Mouse (Mus musculus): ENCODE measurements around the gene Tmtc2.

The Tmtc2 gene

GRCm38 (mm10) chr10:105573908-105574694 is at the start of gene Tmtc2:
Gene Tmtc2 (minus strand): TSS chr10:105574451.
- peak; percentile 93 for DNase-seq

GRCm38 (mm10) chr10:105612117-105612516 is 37.9 kb upstream of the Tmtc2 start:
- no peak for DNase-seq

GRCm38 (mm10) chr10:105598826-105599225 is 24.6 kb upstream of the Tmtc2 start:
- DNase-seq: no peak

GRCm38 (mm10) chr10:105597226-105597625 is 23.0 kb upstream of the Tmtc2 start:
- no peak for DNase-seq

GRCm38 (mm10) chr10:105595480-105596102 is 21.3 kb upstream of the Tmtc2 start:
- DNase-seq: no peak

DNA sequence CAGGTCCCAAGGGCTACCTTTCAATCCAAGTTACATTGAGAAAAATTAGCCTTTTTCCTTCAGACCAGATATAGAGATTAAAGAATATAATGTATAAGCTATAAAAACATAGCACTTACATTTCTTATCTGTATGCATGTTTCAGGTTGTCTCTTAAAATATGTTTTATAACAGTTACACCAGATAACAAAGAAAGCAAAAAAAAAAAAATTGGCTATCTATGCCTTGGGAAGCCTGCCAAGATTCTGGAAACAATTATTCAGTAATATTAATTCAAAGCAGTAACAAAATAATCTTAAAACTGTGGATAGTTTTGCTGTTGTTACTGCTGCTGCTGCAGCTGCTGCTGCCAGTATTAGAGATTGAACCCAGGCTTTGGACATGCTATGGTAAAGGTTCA is 13.9 kb upstream of the Tmtc2 start:
- DNase-seq: no peak

DNA sequence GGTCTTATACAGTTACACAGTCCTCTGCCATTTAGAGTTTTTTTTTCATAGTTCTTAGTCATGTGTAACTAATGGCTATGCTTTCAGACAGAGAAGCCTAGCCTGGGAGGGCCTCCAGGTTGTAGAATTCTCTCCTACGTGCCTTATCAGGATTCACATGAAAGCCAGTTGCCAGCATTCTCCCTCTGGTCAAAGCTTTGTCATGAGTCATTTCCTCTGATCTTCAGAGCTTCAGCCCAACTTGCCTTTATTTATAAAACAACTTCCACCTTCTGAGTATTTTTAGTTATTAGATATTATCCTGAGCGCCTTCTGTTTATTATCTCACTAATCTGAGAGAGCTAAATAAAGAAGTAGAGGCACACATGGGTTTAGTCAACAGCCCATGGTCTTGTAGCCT is 5.1 kb upstream of the Tmtc2 start:
- no peak for DNase-seq

- no peak for DNase-seq
Measured at GRCm38 (mm10) chr10:105578291-105578845, 4.1 kb upstream of the Tmtc2 start.

DNA sequence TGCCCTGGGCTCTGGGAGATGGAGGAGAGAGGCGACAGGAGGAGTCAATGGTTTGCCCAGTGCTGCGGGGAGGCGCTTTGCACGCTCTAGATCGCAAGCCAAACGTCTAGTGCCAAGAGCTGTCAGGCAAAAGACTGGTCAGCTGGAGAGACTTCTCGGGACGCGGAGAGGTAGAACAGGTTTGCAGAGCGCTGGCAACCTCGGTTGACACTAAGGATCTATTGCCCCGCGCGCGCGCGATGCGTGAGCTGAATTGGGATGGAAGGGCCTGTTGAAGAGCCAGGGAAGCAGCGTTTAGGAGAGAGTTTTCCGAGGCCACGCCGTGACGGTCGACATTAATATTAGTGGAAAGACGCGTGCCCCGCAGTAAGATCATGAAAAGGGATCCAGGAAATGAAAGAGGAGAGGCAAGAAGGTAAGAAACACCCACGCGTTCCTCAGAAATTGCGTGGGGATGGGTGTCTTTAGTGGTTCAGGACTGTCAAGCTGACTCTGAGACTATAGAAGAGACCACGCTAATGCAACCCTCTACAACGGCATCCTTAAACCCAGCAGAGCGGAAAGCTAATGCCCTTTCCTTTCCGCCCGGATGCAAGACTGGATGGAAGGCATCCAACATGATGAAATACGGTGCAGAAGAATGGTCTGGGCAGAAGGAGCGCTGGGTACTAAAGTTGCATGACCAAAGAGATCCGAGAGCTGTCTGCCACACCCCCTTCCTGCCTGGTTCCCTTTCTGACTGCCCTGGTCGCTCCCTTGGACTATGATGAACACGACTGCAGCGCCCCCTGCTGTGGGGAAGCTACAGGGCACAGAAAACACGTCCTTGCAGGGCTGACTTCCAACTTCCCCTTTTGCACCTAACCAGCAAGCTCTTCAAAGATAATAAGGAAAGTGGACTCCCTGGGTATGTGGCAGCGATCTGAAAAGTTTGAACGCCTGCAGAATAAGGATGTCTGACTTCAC is 727 bp upstream of the Tmtc2 start:
- peak; percentile 93 for DNase-seq

DNA sequence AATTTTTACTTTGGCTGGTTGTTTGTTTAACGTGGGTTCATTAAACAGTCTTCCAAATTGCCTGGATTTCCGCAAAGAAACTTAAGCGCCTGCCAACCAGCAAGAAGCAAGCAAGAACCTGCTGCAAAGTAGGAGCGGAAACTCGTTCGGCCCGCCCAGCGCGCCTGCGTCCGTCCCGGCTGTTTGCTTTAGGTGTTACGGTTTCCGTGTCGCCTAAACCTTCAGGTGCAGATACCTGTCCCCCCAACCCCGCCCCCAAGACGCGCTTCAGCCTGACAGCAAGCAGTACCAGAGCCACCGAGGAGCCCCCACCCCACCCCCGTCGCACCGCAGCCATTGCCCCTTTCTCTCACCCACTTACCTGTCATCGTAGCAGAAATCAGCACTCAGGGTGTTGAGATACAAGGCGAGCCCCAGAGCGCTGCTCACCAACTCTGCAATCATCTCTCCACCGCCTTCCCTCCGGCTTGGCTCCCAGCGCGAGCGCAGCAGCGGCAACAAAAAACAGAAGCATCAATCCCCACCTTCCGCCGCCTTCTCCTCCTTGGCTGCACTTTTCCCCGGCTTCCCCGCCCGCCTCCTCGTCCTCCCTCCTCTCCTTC is 844 bp downstream of the Tmtc2 start:
- peak; percentile 66 for DNase-seq

- DNase-seq: peak; percentile 31
Measured at GRCm38 (mm10) chr10:105572829-105573228, 1.4 kb downstream of the Tmtc2 start.

DNA sequence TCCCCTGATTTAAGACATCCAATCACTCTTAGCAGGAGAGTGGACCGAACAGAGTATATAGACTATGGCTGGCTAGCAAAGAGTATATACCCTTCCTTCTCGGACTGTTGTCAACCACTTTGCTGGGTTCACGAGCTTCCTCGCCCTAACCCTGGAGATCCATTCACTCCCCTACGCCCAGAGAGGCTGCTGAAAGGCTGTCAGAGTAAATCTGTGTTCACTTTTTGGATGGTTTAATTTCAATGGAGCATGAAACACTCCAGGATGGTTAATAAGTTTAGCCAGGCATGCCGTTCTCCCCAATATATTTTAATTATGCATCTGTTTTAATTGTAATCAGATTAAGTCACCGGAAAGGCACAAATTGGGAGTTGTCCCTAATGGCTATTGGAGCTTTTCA is 1.9 kb downstream of the Tmtc2 start:
- DNase-seq: no peak

DNA sequence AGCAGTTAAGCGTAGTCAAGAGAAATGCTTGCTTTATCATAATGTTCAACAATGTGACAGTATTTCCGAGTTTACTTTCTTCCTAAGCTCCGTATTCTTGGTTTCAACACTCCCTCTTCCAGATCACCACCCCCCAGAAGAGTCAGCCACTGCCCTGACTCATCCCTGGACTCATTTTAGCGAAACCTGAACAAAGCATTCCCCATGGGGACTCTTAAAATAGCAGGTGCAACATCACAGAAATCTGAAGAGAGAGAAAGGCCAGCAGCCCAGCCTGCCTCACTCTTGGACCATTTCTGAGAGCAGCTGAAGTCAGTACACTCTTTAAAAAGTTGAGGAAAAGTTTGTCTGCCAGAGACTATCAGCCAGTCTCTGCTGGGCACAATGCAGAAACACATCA is 2.4 kb downstream of the Tmtc2 start:
- DNase-seq: no peak

- DNase-seq: no peak
Measured at GRCm38 (mm10) chr10:105571019-105571418, 3.2 kb downstream of the Tmtc2 start.

GRCm38 (mm10) chr10:105569573-105569972 is 4.7 kb downstream of the Tmtc2 start:
- DNase-seq: no peak

DNA sequence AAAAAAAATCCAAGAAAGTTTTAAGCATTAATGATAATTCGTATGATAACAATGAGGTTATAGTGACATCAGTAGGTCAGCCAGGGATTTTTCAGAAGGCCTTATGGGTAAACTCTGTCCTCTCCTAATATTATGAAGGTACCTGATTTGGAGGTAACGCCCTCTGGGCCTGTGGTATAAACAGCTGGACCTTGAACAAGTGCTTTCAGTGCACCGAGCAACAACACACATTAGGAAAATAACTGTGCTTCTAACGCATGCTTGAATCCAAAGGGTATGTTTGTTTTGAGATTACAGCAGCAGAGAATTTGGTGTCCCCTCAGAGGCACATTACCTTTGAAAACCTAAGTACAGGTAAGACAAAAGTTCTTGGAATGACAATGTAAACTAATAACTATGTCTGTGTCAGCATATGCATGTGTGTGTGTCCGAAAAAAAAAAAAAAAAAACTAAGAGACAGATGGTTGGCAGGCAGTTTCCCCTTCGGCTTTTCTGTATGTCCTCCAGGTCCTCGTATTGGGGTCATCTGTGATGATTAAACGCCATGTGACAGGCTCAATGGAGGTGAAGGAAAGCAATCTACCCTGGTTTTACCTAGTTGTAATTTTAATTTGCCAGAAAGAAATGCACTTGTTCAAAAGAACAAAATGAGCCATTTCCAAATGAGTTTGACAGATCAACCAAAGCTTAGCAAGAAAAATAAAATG is 6.3 kb downstream of the Tmtc2 start:
- DNase-seq: no peak

GRCm38 (mm10) chr10:105561548-105561947 is 12.7 kb downstream of the Tmtc2 start:
- DNase-seq: no peak

DNA sequence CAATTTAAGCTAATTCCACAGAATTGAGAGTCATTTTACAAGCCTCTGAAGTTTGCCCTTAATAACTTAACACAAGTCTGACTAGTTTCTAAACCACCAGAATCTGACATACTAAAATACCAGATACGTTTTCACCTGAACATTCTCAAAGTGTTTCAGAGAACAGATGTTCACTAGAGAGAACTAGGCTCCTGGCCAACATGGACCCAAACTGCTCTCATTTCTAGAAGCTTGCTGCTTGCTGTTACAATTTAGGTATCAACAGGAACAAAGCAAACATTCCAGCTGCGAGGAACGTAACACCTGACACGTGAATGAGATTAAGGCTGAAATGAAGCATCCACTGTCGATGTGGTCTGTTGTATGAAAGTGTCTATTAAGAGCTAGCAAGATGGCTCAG is 16.7 kb downstream of the Tmtc2 start:
- DNase-seq: no peak

- no peak for DNase-seq
Measured at GRCm38 (mm10) chr10:105556890-105557572, 17.2 kb downstream of the Tmtc2 start.

DNA sequence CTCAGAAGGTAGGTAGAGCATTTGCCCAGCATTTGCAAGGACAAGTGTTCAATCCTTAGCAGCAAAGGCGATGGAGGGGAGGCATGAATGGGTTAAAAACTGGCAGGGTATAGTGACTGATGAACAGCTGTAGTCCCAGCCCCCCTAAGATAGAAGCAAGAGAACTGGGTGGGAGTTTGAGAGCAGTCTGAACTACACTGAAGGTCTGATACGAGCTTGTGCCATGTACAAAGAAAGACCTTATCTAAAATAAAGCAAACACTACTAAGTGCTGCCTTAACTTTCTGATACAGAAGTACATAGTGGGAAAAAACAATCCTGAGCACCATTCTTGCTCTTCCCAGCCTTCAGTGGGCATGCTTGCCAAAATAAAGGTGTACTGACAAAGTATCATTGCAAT is 20.1 kb downstream of the Tmtc2 start:
- no peak for DNase-seq

- DNase-seq: no peak
Measured at GRCm38 (mm10) chr10:105548040-105548439, 26.2 kb downstream of the Tmtc2 start.

All from embryo, embryonic 11 days (tissue).